Mouse (Mus musculus) urinary bladder, adult 18-20 months (tissue): ENCODE measurements around the gene Shb.

ENCODE experiments used
- DNase-seq, 2 experiments: peaks; one replicate each; pipeline ENCODE4 v3.0.0; 2022; ENCODE audit warnings: low spot score in 2 of 2, mixed read lengths in 2 of 2

Shb gene

GRCm38 (mm10) chr4:45482271-45482670 is 50.0 kb downstream of the Shb start:
- peak in 1 of 2 experiments; percentile 83 for DNase-seq

GRCm38 (mm10) chr4:45481431-45481830 is 50.8 kb downstream of the Shb start:
- no peak for DNase-seq

GRCm38 (mm10) chr4:45480595-45480994 is 51.7 kb downstream of the Shb start:
- DNase-seq: no peak

GRCm38 (mm10) chr4:45479433-45479832 is 52.8 kb downstream of the Shb start:
- no peak for DNase-seq

- no peak for DNase-seq
Observed at GRCm38 (mm10) chr4:45478178-45478577, 54.1 kb downstream of the Shb start.

DNA sequence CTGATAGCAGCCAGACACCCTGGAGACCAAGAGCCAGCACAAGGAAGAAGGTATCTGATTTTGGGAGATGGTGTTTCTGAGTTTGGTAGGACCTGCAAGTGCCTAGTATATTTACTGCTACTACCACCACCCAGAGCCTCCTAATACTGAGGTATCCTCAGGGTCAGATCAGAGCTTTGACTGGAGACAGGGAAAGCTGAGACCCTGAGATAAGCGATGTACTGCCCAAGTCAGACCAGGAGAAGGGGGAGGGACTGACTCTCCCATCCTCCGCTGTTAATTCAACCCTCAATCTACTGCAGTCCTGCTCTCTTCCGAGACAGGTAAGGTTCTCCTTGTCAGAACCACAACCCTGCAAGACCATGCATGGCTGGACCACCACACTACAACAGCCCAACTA is 55.2 kb downstream of the Shb start:
- DNase-seq: no peak

GRCm38 (mm10) chr4:45474832-45475231 is 57.4 kb downstream of the Shb start:
- peak in 1 of 2 experiments; percentile 67 for DNase-seq

DNA sequence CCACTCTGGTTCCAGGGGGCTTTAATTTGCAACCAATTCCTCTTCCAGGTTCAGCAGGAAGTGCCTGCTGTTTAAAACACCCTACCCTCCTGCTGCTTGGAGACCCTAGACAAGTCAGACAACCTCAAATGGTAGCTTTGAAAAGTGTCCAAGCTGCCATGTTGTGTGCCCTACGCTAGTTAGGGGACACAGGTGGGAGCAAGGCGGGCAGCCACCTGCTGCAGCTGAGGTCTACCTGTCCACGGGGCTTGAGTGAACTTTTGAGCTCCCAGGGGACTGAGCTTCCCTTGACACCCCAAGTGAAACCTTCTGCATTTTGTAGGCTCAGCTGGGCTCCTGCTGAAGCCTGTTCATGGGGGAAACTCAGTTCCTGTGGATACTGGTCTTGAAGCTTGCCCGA is 58.1 kb downstream of the Shb start:
- no peak for DNase-seq

GRCm38 (mm10) chr4:45473129-45473528 is 59.1 kb downstream of the Shb start:
- no peak for DNase-seq

DNA sequence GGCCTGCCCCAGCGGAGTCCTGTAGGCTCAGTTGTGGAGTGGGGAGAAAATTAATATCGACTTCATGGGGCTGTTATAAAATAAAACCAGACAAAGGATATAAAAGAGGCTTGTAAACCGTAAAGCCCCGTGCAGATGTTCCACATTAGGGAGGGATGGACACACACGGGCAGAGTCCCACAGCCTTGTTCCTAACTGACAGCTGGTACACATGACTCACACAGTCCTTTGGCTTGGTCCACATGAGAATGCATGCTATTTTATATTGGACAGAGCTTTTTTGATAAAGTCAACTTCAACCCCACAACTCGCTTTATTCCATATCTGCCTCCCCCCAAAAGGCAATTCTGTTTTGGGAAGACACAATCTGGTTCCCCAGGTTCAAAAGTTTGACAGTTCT is 59.6 kb downstream of the Shb start:
- no peak for DNase-seq

DNA sequence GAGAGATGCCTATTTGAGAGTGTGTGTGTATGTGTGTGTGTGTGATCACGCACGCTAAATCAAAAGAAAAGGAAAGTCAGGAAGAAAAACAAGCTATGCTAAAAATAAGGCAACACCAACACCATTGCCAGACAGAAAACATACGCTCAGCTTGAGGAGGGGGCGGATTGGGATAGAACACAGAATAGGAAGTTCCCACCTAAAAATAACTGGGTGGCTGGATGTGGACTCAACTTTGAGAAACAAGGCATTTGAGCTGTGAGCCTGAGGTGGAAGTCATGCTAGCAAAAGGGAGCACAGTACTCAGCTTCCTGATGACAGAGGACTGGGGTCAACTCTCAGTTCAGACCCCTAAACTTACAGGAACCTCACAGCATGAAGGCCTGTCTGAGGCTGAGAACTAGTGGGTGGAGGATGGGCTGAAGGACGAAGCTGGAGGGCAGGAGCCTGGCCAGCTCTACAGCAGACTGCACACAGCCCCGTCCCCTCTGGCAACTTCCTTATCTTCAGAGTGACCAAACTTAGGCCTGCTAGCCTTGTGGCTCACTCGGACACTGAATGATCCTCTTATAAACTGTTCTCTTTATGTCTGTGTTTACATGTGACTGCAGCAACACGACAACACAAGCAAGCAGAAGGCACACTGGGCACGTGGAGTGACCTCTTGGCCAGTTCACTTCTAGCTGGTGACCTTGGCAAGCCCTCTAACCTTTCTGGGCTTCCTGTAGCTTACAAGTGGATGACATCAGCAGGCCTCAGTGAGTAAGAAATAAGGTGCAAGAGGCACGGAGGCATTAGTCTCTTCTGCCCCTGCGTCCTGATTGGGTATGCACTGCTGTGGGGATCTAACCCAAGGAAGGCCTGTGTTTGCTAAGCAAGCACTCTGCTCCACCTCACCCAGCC is 60.4 kb downstream of the Shb start:
- DNase-seq: no peak

DNA sequence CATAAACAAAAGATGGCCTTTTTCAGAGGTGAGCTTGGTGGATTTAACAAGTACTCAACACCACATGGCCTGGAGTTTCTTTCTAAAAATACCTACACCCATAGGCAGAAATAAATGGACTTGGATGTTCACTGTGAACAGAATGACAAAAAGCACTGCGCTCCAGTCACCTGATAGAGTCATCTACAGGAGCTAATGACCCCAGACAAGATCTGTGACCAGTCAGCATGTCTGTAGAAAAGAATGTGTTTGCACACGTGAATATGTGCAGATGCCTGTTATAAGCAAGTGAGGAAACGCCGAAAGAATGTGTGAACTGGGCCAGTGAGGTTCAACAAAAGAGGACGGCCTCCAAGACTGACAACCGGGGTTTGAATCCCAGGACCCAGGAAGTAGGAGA is 63.2 kb downstream of the Shb start:
- DNase-seq: no peak

DNA sequence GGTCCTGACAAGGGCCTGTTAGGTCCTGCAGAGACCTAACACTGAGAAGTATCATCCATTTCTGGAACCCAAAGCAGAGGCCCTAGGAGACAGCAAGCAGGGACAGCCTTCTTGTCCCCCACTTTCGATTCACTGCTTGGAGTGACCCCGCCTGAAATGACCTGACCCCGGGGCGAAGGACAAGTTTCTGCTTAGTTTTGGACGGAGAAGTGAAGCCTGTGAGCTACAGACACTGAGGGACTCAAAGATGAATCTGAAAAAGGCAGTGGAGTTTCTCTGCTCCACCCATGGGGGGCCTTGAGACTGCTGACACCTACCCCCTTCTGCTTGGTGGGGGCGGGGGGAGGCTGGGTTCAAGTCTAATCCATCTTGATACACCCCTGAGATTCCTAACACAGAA is 63.8 kb downstream of the Shb start:
- DNase-seq: no peak

- no peak for DNase-seq
Observed at GRCm38 (mm10) chr4:45467115-45467912, 65.0 kb downstream of the Shb start.

GRCm38 (mm10) chr4:45464941-45465340 is 67.3 kb downstream of the Shb start:
- DNase-seq: no peak

GRCm38 (mm10) chr4:45464528-45464927 is 67.7 kb downstream of the Shb start:
- DNase-seq: no peak

- DNase-seq: no peak
Observed at GRCm38 (mm10) chr4:45464123-45464522, 68.1 kb downstream of the Shb start.

DNA sequence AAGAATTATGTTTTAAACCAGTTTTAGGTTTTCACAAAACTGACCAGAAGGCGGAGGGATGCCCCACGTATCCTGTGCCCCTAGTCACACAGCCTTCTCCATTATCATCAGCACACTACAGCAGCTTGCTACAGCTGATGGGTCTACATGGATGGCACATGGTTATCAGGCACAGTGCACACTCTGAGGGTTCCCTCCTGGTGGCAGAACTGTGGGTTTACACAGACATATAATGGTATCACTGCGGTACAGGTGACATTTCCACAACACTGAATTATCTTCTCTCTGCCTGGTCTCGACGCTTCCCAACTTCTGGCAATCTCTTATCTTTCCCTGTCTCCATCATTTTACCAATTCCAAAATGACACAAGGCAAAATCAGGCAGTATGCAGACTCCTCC is 69.6 kb downstream of the Shb start:
- no peak for DNase-seq

GRCm38 (mm10) chr4:45461661-45462060 is 70.6 kb downstream of the Shb start:
- no peak for DNase-seq

DNA sequence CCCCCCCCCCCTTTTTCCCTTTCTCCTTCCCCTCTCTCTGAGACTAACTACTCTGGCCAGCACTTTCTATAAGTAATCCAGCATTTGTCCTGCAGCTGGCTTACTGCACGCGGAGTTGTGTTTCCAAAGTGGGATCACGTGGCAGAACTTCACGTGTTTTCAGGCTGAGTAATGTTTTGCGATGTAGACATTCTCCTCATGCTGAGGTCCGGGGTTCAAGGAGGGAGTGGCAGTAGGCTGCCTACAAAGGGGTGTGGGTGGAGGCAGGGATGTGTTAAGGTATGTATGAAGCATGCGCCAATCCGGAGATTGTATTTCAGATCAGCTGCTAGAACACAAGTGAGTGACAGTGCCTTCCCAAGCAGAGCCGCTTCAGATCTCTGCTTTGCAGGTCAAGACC is 72.9 kb downstream of the Shb start:
- DNase-seq: no peak

GRCm38 (mm10) chr4:45457543-45457942 is 74.7 kb downstream of the Shb start:
- DNase-seq: no peak

DNA sequence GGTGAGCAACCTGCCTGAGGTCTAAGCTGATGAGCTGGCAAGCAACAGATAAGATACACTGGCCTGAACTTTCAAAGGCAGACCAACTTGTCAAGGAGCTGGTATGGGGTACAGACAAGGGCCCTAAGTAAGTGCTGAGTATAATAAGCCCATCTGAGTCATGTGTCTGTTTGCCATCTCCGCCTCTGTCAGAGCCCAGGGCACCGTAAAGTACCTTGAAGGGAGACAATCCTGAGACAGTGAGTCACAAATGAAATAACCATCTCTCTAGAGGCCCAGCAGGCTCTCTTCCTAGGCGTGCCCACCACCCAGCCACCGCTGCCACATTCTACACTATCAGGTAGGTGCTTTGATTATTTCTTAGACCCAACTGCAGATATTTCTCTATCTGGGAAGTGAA is 77.3 kb downstream of the Shb start:
- DNase-seq: no peak
